Mouse (Mus musculus): Measurements from ENCODE around the gene Ackr1.
"Not testable (repeated sequence)": the region's sequence is repeated elsewhere in the genome, so short reads cannot be mapped to it uniquely, and the experiment has no call there.

Gene Ackr1

GRCm38 (mm10) chr1:173348527-173348926 is 15.0 kb upstream of the Ackr1 start:
- no peak for DNase-seq

- DNase-seq, result no peak
Observed at GRCm38 (mm10) chr1:173345112-173345511, 11.6 kb upstream of the Ackr1 start.

DNA sequence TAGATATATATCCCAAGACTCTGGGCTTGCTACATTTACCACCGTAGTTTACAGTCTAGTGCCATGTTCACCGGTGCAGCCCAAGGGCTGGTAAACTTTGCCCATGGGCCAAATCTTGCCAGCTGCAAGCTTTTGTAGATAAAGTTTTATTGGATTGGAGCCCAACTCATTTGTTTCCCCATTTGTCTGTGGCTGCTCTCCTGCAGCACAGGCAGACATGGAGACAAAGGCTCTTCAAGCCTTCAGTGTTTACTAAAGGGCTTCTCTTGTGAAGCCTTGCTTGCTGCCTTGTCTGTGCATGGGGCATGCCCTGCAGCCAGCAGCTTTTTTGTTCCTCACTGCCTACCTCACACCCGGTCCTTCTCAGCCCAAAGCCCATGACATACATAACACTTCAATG is 10.4 kb upstream of the Ackr1 start:
- no peak for DNase-seq

- DNase-seq, result no peak
Observed at GRCm38 (mm10) chr1:173342425-173342824, 8.9 kb upstream of the Ackr1 start.

DNA sequence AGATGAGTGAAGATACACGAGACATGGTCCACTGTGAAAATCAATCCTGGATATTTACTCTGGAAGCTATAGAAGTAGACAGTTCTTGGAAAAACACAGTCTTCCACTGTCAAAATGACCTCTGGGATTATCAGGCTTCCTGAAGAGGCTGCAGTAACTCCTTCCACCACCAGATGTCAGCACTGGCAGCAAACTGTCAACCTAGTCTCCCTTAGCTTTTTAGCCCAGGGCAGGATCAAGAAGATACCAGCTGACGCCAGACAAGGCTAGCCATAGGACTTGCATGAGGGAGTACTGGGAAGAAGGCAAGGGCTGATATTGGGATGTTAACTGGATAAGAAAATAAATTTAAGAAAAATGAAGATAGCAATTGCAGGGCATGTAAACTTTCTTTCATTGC is 6.0 kb upstream of the Ackr1 start:
- peak; percentile 37 for DNase-seq

DNA sequence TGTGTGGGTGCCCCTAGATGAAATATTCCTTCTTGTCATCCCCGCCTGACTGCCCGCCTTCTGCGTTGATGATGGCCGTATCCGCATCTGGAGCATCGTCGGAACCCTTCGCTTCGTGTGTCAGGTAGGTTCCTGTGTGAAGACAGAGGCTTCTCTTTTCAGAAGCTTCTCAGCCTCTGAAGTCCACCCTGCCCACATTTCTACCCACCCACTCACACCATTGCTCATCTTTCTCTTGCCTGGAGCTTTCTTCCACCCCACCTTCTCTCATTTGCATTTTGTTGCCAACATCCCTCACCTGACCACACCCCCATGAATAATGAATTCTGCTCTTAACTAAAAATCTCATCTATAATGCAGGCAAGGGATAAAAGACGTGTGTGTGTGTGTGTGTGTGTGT is 3.5 kb upstream of the Ackr1 start:
- no peak for DNase-seq

DNA sequence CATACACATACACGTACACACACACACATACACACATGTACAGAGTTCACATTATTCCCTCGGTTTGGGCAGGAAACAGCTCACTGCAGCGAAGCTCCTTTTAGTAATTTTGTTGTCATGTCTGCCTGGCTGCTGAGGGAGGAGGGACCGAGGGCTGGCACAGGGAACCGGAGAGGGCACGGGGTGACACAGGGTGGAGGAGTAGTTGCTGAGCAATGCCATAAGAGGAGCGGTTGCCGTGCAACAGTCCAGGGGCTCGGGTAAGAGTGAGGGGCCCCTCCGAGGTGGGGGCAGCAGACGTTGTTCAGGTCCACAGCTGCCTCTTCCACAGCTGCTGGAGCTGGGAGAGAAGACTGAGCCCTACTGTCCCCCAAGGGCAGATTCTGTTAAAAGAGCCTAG is 2.4 kb upstream of the Ackr1 start:
- no peak for DNase-seq

DNA sequence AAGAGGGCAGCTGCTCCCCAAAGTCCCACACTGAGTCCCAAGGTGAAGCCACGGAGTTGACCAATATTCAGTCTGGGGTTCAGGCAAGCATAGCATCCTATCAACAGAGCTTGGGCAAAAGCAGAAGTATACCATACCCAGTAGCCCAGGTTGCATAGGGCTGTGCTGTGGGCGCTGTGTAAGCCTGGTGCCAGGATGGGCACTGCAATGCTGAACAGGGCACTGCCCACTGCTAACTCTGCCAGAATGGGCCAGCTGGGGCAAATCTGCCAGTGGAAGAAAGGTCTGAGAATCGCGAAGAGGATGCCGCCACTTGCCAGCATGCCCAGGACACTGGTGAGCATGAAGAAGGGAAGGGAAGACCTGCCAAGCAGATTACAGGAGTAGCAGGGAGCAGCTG is 1.1 kb downstream of the Ackr1 start:
- no peak for DNase-seq

- DNase-seq, result no peak
Observed at GRCm38 (mm10) chr1:173329743-173330142, 3.8 kb downstream of the Ackr1 start.

DNA sequence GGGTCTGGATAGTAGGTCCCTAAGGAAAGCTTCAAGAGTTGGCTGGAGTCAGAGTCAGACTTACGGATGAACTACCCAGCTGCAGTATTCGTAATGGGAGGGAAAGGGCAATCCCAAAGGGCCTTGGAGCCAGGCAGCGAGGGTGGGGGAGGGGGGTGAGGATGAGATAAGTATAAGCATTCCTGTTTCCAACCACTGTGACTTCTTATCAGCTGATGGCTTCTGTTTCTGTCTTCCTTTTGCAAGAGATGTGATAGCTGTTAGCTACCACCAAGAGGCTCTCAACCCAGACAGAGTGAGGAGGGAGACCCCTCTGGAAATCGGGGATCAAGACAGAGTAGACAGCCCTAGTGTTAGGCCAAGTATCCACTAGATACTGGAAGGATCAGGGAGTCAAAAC is 4.4 kb downstream of the Ackr1 start:
- no peak for DNase-seq

- no peak for DNase-seq
Observed at GRCm38 (mm10) chr1:173328446-173328845, 5.1 kb downstream of the Ackr1 start.

GRCm38 (mm10) chr1:173326552-173326951 is 7.0 kb downstream of the Ackr1 start:
- DNase-seq, result no peak

GRCm38 (mm10) chr1:173325395-173325794 is 8.2 kb downstream of the Ackr1 start:
- no peak for DNase-seq

- no peak for DNase-seq
Observed at GRCm38 (mm10) chr1:173324961-173325360, 8.6 kb downstream of the Ackr1 start.

DNA sequence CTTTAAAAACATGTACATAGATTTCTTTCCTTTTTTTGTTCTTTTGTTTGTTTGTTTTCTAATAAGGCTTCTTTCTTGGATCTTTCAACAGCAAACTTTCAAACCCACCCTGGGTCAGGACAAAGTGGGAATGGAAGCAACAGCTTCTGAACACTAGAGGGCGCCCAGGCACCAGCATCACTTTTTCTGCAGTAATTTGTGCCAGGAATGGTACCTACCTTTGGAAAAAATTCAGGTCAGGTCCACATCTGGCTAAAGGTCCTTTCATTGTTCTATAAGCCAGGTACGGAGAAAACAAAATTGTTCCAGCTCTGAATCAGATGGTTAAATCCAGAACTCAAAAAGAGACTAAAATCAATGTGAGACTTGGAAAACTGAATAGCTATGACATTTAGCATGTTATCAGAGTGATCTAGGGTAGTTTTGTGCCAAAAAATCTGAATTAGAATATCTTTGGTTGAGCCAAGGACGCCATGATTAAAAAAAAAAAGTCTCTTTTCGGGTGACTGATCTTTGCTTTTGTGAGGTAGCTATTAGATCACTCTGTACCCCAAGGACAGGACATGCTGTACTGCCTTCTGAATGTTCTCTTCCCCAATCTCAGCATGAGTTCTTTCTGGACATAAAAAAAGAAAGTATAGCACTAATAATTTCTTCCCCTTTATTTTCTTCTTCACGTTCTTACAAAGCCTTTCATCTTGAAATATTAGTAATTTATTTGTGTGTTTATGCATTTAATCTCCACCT is 9.5 kb downstream of the Ackr1 start:
- peak; percentile 19 for DNase-seq

- DNase-seq, result no peak
Observed at GRCm38 (mm10) chr1:173322249-173322627, 11.3 kb downstream of the Ackr1 start.

DNA sequence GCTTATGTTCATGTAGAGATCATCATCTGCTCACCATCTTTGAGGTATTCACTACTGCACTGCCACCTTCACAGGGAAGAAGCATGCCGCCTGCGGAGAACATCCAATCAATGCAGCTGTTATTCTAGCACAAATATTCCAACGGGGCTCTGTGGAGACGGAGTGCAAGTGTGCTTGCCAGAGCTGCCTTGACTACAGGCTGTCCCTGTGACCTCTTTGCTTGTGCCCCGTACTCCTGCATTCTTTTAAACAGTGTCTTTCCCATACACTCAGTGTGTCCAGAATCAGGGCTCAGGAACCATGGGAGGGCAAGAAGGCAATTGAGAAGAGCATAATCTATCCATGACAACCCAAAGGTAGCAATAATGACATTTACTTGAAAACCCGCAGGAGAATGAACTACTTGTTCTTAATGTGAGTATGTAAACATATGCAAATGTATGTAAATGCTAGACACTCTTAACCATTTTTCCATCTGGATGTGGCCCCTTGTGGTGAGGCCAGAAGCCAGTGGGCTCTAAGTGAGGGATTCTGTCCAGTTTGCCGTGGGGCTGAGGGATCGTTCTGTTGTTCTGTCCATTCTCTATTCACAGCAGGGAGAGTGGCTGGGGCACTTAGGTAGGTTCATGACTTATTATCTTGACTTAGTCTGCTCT is 11.8 kb downstream of the Ackr1 start:
- DNase-seq, result no peak

- no peak for DNase-seq
Observed at GRCm38 (mm10) chr1:173317925-173318477, 15.5 kb downstream of the Ackr1 start.

- DNase-seq, result no peak
Observed at GRCm38 (mm10) chr1:173315725-173316124, 17.8 kb downstream of the Ackr1 start.

DNA sequence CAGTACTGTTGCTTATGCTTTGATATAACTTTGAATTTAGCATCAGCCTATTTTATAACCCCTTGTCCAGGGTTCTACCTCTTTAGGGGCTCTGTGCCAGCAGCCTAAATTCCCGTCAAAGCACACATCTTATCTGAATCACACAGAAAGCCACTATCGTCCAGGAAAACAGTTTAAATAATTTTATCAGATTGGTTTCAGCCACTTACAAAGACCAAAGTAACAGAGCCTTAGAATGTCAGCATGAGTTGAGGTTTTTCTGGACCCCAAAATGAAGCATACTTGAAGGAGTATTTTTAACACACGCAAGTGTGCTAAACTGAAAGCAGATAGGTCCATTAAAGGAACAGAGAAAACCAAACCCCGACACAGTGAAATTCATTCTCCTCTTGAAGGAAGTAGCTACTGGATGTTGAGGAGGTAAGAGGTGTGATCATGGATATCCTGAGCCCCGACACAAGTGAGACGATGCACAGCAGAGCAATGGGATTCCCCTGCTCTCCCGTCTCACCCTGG is 20.0 kb downstream of the Ackr1 start:
- DNase-seq, result not testable (repeated sequence)

GRCm38 (mm10) chr1:173302795-173303194 is 30.8 kb downstream of the Ackr1 start:
- DNase-seq, result not testable (repeated sequence)
